Mouse (Mus musculus) CD4-positive, CD25-positive, alpha-beta regulatory T cell (primary cell): Measurements from ENCODE around the gene Supt16. TPM values are rescaled to one million over a fixed set of nuclear protein-coding genes. Genes with fewer than 3 reads are reported as not detected.

ENCODE experiments used
- polyA plus RNA-seq: library from polyadenylated mRNA; unstranded; fragments of 100-300 nt; shearing (Covaris generic); gene quantifications from one replicate; pipeline ENCODE4 v1.2.1, GENCODE M21; 2017

Gene Supt16
- 20.1 TPM for polyA plus RNA-seq

DNA sequence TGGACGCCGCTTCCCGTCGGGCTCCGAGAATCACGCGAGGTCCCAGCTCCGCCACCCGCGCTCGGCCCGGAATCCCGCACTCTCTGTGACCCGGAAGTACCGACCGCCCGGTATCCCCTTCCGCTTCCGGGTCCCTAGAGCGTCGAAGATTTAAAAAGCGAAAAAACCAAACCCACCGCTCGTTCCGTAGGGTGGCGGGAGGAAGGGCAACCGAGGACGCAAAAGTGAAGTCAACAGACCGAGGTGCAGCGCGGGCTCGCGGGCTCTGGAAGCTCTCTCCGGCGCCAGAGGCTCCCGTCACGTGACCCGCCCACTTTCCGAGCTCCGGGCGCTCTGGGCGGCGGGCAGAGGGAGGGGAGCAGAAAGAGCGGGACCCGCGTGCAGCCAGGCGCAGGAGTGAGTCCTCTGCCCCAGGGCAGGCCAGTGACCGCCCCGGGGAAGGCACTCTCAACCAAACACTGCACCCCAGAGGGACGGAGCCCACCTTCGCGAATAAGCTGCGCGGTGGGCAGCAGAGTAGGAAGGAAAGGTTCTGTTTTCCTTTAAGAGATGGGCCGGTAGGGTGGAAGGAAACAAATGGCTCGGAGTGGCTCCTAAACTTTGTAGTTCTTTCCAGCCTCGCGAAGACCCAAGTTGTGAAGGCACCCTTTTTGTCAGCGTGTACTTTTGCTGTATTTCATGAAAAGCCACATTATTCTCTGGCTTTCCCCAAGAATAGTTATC is at the start of gene Supt16:
Supt16 (minus strand) TSS at position 261 of the 723 bp plus-strand sequence.

Other genes starting within 250 kb of the Supt16 start
- gene Arhgef40, start 212.7 kb downstream of the Supt16 start, polyA plus RNA-seq: 0.86 TPM
- not detected for gene Tmem253, start 181.8 kb downstream of the Supt16 start, polyA plus RNA-seq
- 22.6 TPM for gene Zfp219, start 176.7 kb downstream of the Supt16 start, polyA plus RNA-seq
- gene Olfr221, start 155.0 kb downstream of the Supt16 start, polyA plus RNA-seq: not detected
- gene Hnrnpc, start 93.4 kb downstream of the Supt16 start, polyA plus RNA-seq: 433 TPM
- gene Rpgrip1, start 86.7 kb downstream of the Supt16 start, polyA plus RNA-seq: 4.6 TPM
- gene Chd8, start 60.4 kb upstream of the Supt16 start, polyA plus RNA-seq: 36.3 TPM
- 89.2 TPM for gene Tox4, start 81.7 kb upstream of the Supt16 start, polyA plus RNA-seq
- 19.7 TPM for gene Rab2b, start 82.1 kb upstream of the Supt16 start, polyA plus RNA-seq
- gene Mettl3, start 107.7 kb upstream of the Supt16 start, polyA plus RNA-seq: 71.0 TPM
- gene Sall2, start 131.3 kb upstream of the Supt16 start, polyA plus RNA-seq: 4.3 TPM
- gene Olfr1513, start 159.0 kb upstream of the Supt16 start, polyA plus RNA-seq: not detected
- not detected for gene Olfr1512, start 181.8 kb upstream of the Supt16 start, polyA plus RNA-seq
- not detected for gene Olfr1511, start 200.0 kb upstream of the Supt16 start, polyA plus RNA-seq
- gene Olfr1510, start 217.0 kb upstream of the Supt16 start, polyA plus RNA-seq: not detected
- not detected for gene Olfr1509, start 245.6 kb upstream of the Supt16 start, polyA plus RNA-seq